Mouse (Mus musculus): ENCODE data around the gene Mgat3. TPM values are rescaled to one million over a fixed set of nuclear protein-coding genes. Genes with fewer than 3 reads are reported as not detected.

Mgat3 gene
- polyA plus RNA-seq, 1 experiment = not detected

DNA sequence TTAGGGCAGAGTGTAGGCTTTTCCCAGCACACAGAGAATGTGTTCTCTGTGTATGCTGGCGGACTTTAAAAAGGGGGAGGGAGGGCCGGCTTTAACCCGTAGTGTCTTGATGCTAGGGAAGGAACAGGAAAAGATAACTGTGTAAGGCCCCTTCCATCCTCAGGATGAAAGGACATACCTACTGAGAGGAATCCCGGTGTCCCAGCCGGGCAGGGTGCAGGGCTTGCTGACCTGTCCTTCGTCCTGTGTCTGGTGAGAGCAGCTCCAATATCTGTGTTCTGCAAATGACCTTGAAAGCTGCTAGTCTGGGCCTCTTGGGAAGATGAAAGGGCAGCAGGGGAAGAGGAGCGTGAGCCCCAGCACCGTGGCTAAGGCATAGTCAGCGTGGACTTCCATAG lies 39.1 kb upstream of the Mgat3 start:
- TF ChIP-seq FLI1 (IDR thresholded peaks at IDR 0.05; ENCODE audit: low read length) (no peak), GATA1 (IDR thresholded peaks at IDR 0.05; ENCODE audit: borderline replicate concordance, low read length) (no peak)
- H3K36me3 ChIP-seq (replicated peaks; ENCODE audit: low read length) = peaks cover 41% of the 10 kb centered on the region
- peak overlapping the region; percentile 97 for H3K4me3 ChIP-seq (replicated peaks)
- no peaks in the 10 kb centered on the region for H3K9me3 ChIP-seq
- H3K4me1 ChIP-seq = peaks cover 89% of the 10 kb centered on the region
- no peaks in the 10 kb centered on the region for H3K27me3 ChIP-seq (replicated peaks)

GRCm38 (mm10) chr15:80135499-80135898 lies 38.0 kb upstream of the Mgat3 start:
- TF ChIP-seq FLI1 (IDR thresholded peaks at IDR 0.05; ENCODE audit: low read length) = no peak
- no peak for TF ChIP-seq GATA1 (IDR thresholded peaks at IDR 0.05; ENCODE audit: borderline replicate concordance, low read length)
- Histone ChIP-seq H3K36me3 (replicated peaks; ENCODE audit: low read length) (peaks cover 46% of the 10 kb centered on the region), H3K9me3 (no peaks in the 10 kb centered on the region), H3K4me1 (peaks cover 85% of the 10 kb centered on the region), H3K4me3 (replicated peaks) (no peak overlapping the region), H3K27me3 (replicated peaks) (no peaks in the 10 kb centered on the region)

- Histone ChIP-seq H3K4me1 (peaks cover 79% of the 10 kb centered on the region), H3K4me3 (replicated peaks) (peak overlapping the region; percentile 71), H3K9me3 (no peaks in the 10 kb centered on the region), H3K27me3 (replicated peaks) (no peaks in the 10 kb centered on the region), H3K36me3 (replicated peaks; ENCODE audit: low read length) (peaks cover 57% of the 10 kb centered on the region)
- TF ChIP-seq FLI1 (IDR thresholded peaks at IDR 0.05; ENCODE audit: low read length) = no peak
- no peak for TF ChIP-seq GATA1 (IDR thresholded peaks at IDR 0.05; ENCODE audit: borderline replicate concordance, low read length)
These were observed 36.9 kb upstream of the Mgat3 start for GRCm38 (mm10) chr15:80136645-80137044.

DNA sequence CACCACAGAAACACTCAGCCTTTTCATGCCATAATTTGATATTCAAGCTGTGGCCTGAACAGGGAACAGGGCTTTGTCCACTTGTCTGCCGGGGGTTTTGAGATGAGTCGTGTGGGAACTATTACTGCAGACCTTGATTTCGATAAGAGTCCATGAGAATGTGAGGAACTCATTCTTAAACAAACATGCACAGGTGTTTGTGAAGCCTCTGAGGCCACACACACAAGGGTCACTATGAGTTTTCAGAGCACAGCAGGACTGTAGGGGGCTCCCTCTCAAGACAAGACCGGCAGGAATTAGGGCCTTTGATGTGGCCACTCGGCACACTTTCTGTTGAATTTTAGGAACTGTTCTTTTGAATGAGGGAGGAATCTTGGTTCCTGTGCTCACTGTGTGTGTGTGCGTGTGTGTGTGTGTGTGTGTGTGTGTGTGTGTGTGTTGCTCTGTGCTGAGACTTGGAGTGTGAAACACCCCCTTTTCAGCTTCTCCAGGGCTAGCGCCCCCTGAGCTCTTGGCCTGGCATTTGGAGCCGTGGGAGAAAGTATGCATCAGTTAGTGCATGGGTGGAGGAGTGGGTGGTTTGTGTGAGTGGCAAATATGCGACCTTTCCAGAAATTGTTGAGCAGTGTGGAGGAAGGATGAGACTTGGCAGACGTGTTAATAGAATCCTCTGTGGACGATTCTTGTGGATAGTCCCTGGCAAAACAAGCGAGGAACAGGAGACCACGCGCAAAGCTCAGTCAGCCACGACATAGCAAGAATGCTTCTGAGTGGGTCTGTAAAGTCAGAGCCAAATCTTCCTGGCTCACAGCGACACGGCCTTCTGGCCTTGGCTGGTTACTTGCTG lies 35.4 kb upstream of the Mgat3 start:
- Histone ChIP-seq H3K4me3 (replicated peaks) (no peak overlapping the region), H3K4me1 (peaks cover 70% of the 10 kb centered on the region), H3K9me3 (no peaks in the 10 kb centered on the region), H3K27me3 (replicated peaks) (no peaks in the 10 kb centered on the region), H3K36me3 (replicated peaks; ENCODE audit: low read length) (peaks cover 73% of the 10 kb centered on the region)
- TF ChIP-seq GATA1 (IDR thresholded peaks at IDR 0.05; ENCODE audit: borderline replicate concordance, low read length) = no peak
- TF ChIP-seq FLI1 (IDR thresholded peaks at IDR 0.05; ENCODE audit: low read length) = no peak

DNA sequence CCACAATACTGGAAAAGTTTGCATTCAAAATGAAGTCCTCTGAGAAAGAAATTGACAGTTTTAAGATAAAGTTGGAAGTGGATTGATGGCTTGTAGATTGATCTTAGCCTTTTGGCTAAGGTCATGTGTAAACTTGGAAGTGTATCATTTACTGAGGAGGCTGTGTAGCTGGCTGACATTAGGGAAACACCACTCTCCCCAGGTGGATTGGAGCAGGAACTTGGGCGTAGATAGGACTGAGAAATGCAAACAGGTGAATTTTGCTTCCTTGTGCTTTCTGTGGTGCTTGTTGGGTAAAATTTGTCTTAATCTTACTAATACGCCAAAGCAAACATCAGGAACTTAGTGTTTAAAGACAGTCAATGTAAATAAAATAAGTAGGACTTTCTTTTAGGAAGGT lies 33.2 kb upstream of the Mgat3 start:
- no peak for TF ChIP-seq FLI1 (IDR thresholded peaks at IDR 0.05; ENCODE audit: low read length)
- no peak for TF ChIP-seq GATA1 (IDR thresholded peaks at IDR 0.05; ENCODE audit: borderline replicate concordance, low read length)
- Histone ChIP-seq H3K36me3 (replicated peaks; ENCODE audit: low read length) (peaks cover 94% of the 10 kb centered on the region), H3K4me1 (peaks cover 55% of the 10 kb centered on the region), H3K27me3 (replicated peaks) (no peaks in the 10 kb centered on the region), H3K9me3 (no peaks in the 10 kb centered on the region), H3K4me3 (replicated peaks) (no peak overlapping the region)

GRCm38 (mm10) chr15:80140878-80141277 lies 32.6 kb upstream of the Mgat3 start:
- TF ChIP-seq FLI1 (IDR thresholded peaks at IDR 0.05; ENCODE audit: low read length) (no peak), GATA1 (IDR thresholded peaks at IDR 0.05; ENCODE audit: borderline replicate concordance, low read length) (no peak)
- no peak overlapping the region for H3K4me3 ChIP-seq (replicated peaks)
- no peaks in the 10 kb centered on the region for H3K9me3 ChIP-seq
- H3K36me3 ChIP-seq (replicated peaks; ENCODE audit: low read length) = peaks cover 97% of the 10 kb centered on the region
- no peaks in the 10 kb centered on the region for H3K27me3 ChIP-seq (replicated peaks)
- H3K4me1 ChIP-seq = peaks cover 52% of the 10 kb centered on the region

DNA sequence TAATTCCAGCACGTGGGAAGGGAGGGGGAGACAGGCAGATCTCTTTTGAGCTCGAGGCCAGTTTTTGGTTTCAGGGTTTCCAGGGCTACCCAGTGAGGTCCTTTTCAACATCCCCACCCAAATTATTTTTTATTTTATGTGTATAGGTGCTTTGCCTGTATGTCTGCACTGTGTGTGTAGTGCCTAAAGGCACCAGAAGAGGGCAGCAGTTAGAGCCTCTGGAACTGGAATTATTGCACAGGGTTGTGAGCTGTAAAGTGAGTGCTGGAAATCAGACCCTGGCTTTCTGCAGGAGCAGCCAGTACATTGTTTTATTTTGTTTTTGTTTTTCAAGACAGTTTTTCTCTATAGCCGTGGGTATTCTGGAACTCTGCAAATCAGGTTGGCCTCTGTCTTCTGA lies 31.4 kb upstream of the Mgat3 start:
- H3K4me1 ChIP-seq = peaks cover 48% of the 10 kb centered on the region
- peaks cover 94% of the 10 kb centered on the region for H3K36me3 ChIP-seq (replicated peaks; ENCODE audit: low read length)

DNA sequence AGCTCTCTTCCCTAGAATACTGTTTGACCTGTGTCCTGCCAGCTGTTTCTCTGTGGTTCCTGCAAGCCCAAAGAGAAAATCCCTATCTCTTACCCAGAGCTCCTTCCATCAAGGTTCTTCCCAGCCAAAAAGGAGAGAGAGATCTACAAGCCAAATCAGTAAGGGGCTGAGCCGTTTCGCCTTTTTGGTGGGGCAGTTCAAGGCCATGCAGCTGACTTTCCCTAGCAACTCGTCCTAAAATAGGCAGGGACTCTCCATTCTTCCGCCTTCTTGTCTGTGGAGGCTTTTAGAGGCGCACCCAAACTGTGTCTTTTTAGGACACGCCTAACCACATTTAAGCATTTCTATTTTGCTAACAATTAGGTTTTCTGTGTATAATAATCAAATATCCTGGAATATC lies 29.8 kb upstream of the Mgat3 start:
- Histone ChIP-seq H3K4me3 (replicated peaks) (no peak overlapping the region), H3K9me3 (no peaks in the 10 kb centered on the region), H3K27me3 (replicated peaks) (no peaks in the 10 kb centered on the region), H3K36me3 (replicated peaks; ENCODE audit: low read length) (peaks cover 96% of the 10 kb centered on the region), H3K4me1 (peaks cover 44% of the 10 kb centered on the region)
- TF ChIP-seq FLI1 (IDR thresholded peaks at IDR 0.05; ENCODE audit: low read length) (no peak), GATA1 (IDR thresholded peaks at IDR 0.05; ENCODE audit: borderline replicate concordance, low read length) (no peak)

More for the DNA sequence above, 31.4 kb upstream of the Mgat3 start:
- Histone ChIP-seq H3K4me3 (replicated peaks) (no peak overlapping the region), H3K9me3 (no peaks in the 10 kb centered on the region), H3K27me3 (replicated peaks) (no peaks in the 10 kb centered on the region)
- TF ChIP-seq FLI1 (IDR thresholded peaks at IDR 0.05; ENCODE audit: low read length) (no peak), GATA1 (IDR thresholded peaks at IDR 0.05; ENCODE audit: borderline replicate concordance, low read length) (no peak)

GRCm38 (mm10) chr15:80145397-80145796 lies 28.1 kb upstream of the Mgat3 start:
- Histone ChIP-seq H3K9me3 (no peaks in the 10 kb centered on the region), H3K27me3 (replicated peaks) (no peaks in the 10 kb centered on the region), H3K36me3 (replicated peaks; ENCODE audit: low read length) (peaks cover 97% of the 10 kb centered on the region), H3K4me3 (replicated peaks) (no peak overlapping the region), H3K4me1 (peaks cover 46% of the 10 kb centered on the region)
- TF ChIP-seq FLI1 (IDR thresholded peaks at IDR 0.05; ENCODE audit: low read length) = no peak
- no peak for TF ChIP-seq GATA1 (IDR thresholded peaks at IDR 0.05; ENCODE audit: borderline replicate concordance, low read length)

DNA sequence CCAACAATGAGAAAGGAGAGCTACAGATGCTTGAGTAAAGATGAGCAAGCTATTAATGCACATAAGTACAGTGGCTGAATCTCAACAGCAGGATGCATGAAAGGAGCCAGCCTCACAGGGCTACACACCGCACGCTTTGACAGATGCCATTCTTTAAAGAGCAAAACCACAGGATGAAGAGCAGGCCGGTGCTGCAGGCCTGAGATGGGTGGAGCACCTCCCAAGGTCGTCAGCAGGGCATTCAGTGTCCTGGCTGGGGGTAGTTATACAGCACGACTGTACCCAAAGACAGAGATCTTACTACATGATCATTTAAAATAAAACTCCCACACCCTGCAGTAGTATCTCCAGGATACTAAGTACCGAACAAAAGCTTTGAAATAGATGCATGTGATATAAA lies 27.4 kb upstream of the Mgat3 start:
- Histone ChIP-seq H3K4me3 (replicated peaks) (no peak overlapping the region), H3K36me3 (replicated peaks; ENCODE audit: low read length) (peaks cover 97% of the 10 kb centered on the region), H3K4me1 (peaks cover 44% of the 10 kb centered on the region), H3K27me3 (replicated peaks) (no peaks in the 10 kb centered on the region), H3K9me3 (no peaks in the 10 kb centered on the region)
- TF ChIP-seq GATA1 (IDR thresholded peaks at IDR 0.05; ENCODE audit: borderline replicate concordance, low read length) = no peak
- no peak for TF ChIP-seq FLI1 (IDR thresholded peaks at IDR 0.05; ENCODE audit: low read length)

Measured in megakaryocyte, embryonic 14.5 days (primary cell).